Mouse (Mus musculus) gastrocnemius, postnatal 10 days (tissue): ENCODE data around the gene Eefsec. TPM values are rescaled to one million over a fixed set of nuclear protein-coding genes. Genes with fewer than 3 reads are reported as not detected.

ENCODE experiments used
- DNase-seq: peaks from one replicate; pipeline ENCODE4 v3.0.0; 2021; ENCODE audit warnings: mixed read lengths
- total RNA-seq, 2 experiments: library from RNA; stranded (reverse); gene quantifications; 2 replicates each; pipeline ENCODE4 v1.2.3; 2021

The Eefsec gene
- total RNA-seq, 2 experiments from 2014 or later, result 9.3 to 10.9 TPM

DNA sequence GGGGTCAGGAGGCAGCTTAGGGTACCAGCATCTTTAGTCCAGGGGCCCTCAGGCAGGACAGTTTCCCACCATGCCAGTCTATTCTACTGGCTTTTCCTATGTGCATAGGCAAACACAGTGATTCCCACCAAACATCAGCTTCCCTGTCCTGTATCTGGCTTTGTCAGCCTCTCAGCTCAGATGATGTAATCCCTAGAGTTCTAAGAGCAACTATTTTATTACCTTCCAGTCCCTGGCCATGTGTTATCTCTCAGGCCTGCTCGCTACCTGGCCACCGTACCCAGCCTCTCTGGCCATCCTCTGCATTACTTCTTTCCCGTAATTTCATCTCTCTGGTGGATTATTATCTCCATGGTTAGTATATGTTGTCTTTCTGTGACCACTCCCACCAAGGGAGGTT is 185.7 kb downstream of the Eefsec start:
- no peak for DNase-seq

DNA sequence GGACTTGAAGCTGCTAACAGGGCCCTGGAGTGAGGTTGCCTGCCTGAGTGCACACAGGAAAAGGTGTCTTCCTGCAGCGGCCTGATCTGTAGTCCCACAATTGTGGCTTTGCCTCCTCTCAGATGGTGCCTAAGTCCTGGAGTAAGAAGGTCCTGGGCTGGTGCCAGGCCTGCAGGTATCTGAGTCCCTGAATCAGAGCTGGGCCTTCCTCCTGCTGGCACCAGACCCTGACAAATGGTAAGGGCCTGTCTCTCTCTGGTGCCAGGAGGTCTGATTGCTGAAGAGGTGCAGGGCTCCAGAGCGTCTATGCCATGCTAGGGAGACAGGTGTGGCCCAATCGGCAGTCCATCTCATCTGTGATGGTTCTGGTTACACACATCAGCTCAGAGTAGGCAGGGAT is 186.7 kb downstream of the Eefsec start:
- no peak for DNase-seq

DNA sequence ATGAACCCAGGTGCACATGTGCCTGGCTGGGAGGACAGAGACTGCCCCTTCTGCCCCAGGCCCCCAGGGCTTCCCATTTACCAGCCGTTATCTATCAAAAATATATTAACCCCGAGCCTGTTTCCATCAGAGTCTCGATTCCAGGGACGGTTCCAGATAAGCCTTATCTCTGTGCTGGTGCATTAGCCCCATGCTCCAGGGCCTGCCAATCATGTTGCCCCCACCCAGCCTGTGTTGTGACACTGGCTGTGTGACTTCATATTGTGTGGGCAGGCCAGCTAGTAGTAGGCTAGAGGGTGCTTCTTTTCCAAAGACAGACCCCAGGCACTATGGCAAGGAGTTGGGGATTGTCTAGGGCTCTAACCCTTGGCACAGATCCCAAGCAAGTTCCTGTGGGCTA is 190.9 kb downstream of the Eefsec start:
- DNase-seq, result no peak

DNA sequence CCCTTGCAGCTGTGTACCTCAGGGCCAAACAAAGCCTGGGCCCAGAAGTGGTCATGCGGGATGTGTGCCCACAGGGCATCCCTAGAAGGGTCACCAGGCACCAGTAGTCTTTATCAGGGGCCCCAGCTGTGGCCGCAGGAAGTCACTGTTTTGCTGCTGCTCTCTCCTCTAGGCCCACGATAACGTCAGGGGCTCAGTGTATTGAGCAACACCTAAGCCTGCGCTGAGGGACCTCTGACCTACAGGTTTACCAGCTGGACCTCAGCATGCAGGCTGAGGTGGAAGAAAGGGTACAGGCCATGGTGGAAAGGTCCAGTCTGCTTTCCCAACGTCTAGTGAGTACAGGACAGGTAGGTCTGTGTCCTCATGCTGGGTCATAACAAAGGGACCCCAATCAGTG is 192.3 kb downstream of the Eefsec start:
- no peak for DNase-seq

DNA sequence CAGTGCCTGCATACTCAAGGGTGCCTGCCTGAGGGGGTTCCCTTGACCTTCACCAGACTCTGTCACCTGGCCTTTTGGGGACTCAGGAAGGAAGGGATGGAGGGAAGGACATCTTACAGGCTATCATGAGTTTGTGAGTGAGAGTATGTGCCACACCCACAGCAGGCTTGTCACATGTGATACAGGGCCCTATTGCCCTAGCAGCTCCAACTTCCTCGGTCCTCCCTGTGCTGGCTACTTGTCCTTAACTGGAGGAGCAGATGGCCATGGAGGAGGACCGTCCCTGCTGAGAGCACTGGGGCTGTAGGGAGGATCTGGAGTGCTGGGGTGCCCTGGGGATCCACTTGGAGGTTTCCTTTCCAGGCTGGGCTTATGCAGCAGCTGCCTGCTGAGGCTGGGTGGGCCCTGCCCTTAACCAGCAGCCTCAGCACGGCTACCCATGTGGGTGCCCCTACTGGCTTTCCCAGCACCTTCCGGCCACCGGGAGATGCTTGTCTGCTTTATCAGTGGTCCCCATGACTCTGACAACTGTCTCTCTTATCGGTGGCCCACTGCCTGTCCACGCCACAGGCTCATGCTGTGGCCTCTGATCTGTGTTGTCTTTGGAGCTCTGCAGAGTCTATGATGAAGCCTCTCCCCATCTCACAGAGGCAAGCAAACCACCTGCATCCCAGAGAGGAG is 194.4 kb downstream of the Eefsec start:
- no peak for DNase-seq

DNA sequence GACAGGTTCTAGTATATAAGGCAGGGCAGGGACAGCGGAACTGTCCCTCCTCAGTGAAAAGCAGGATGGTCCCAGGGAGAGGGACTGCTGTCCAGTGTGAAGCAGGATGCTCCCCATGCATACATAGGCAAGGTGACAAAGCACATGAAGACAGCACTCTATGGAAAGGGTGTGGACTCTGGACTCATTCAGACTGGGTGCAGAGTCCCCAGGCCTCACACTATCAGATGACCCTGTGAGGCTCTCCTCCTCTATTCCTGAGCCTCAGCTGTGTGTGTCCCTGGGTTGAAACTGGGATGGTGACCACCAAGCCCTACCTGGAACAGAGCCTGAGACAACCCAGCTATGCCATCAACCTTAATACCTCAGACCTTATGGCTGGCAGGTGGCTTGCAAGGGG is 194.9 kb downstream of the Eefsec start:
- DNase-seq, result no peak

DNA sequence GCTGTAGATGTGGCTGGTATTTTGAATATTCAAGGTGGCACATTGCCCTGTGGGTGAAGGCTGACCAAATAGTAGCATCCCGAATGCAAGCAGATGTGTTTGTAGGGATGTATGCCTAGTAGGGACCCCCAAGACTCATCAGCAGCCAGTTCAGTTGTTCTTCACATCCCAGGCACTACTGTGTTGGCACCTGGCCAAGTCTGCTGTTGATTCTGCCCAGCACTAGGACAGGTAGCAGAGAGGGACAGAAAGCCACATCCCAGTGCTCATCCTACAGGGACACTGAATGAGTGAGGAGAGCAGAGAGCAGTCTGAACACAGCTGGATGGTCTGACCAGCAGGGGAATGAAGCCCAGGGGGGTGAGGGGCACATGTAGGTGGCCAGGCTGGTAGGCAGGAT is 197.1 kb downstream of the Eefsec start:
- DNase-seq, result no peak

DNA sequence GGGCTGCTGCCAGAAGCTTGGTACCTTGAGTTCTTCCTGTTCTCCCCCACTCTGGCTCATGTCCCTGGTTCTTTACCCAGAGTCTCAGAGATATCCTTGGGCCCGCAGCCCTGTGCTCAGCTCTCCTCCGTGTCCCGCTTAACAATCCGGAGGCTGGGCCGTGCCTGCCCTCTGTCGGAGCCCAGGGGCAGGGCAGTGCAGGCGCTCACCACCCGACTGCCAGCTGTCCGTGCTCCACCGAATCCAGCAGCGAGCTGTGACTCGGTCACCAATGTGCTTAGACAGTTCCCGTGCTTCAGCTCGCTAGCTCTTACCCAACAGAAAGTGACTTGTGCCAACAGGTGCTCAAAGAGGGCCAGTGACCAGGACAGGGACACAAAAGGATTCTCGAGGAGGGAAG is 203.7 kb downstream of the Eefsec start:
- DNase-seq, result peak; percentile 65

DNA sequence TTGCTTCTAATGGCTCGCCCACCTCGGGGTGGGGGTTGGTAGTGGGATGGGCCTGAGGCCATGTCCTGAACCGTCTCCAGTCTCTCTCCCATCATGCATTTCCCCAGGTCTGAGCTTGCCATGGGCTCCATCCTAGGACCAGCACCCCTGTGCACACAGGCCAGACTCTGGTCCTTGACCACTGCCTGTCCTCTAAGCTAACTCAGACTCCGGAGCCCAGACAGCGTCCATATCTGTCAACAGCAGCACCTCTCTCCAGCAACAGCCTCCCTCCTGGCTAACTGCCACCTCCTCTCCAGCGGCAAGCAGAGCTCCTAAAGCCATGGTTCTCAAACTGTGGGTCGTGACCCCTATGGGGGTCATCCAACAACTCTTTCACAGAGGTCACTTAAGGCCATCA is 209.8 kb downstream of the Eefsec start:
- no peak for DNase-seq

DNA sequence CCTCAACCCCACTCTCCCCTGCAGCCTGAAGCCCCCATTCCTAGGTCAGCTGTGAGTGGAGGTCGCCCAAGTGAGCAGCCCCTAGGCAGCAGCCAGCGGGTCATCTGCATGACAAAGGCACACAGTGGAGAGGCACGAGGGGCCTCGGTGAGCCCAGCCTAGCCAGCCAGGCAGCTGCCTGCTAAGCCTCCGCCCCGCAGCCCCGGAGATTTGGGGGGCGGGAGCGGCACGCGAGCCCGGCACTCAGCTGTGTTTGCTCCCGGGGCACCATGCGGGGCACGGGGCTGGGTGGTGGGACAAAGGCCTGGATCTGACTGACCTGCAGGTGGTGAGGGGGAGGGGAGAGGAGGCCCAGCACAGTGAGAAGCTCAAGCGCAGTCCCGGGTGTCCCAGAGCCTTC is 210.4 kb downstream of the Eefsec start:
- DNase-seq, result no peak

DNA sequence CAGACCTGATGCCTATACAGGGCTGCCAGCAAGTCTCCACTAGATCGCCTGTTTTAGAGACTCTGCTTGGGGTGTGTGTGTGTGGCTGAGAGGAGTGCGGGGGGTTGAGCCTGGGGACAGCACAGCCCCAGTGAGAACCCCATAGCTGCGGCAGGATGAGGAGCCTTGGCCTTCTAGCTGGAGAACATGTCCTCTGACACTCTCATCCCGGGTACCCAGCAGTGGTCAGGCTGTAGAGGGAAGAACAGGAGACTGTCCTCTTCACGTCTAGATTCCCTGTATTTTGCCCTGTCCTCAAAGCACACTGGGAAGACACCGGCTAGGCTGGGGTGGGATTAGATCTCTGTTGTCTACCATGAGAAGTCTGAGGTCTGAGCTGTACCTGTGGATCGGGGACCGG is 210.9 kb downstream of the Eefsec start:
- no peak for DNase-seq

DNA sequence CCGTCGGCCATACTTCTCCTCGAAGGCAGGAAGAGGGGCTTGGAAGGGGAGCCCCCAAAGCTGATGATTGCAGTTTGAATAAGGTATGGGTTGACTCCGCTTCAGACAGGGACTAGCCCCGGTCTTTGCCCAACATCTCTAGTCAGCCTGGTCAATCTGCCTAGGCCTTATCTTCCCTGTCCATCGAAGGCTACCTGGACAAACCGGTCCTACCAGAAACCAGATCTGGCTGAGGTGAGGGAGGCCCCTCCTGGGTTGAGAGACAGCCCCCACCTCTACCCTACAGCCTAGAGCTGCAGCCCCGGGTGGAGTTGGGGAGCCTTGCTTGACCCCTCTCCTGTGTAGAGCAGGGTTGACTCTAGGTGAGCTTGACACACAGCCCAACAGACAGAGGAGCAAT is 212.3 kb downstream of the Eefsec start:
- no peak for DNase-seq

DNA sequence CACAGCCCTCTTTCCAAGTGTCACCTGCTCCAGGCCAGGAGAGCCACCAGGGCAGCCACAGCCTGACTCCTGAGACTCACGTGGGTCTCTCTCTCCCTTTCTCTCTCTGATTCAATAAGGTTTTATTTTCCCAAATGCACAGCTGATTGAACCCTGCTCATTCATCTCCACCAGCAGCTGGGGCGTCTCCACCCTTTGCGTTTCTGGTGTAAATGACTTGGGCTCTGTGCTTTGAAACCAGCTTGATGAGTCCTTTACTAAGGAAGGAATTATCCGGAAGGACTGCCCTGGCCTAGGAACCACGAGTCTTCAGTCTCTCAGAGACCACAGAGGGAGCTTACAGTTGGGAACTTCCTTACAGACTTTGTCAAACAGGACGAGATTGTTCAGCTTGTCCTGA is 214.1 kb downstream of the Eefsec start:
- DNase-seq, result no peak

DNA sequence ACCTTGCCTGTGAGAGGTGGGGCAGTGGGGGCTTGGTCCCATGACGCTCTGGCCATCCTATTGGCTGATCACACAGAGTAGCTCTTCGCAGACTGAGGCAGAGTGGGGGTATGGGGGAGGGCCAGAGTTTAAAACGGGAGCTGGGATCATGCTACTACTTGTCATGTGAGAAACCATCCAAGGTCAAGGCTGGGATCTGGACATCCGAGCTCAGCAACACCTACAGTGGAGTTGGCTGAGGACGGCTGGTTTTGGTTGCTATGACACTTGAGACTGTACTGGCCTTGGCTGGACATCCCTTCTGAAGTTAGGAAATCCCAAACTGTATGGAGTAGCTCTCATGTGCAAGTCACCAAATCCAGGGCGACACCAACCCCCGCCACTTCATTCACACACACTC is 214.5 kb downstream of the Eefsec start:
- DNase-seq, result no peak

DNA sequence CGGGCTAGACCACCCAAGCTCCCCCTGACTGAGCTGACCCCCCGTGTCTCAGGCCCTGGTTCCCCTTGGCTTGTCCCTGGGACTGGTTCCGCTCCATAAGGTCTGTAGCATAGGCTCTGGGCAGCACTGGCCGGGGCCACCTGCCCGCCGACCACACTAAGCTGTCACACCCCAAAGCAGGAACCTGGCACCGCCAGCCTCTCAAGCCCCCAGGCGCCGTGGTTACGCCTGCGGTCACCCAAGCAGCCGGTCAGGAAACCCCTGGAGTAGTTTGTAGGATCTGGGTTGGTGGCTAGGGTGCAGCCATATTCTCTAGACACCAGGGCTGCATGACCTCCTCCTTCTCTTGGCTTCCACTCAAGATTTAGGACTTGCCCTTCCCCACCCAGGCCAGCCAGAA is 217.1 kb downstream of the Eefsec start:
- DNase-seq, result no peak

DNA sequence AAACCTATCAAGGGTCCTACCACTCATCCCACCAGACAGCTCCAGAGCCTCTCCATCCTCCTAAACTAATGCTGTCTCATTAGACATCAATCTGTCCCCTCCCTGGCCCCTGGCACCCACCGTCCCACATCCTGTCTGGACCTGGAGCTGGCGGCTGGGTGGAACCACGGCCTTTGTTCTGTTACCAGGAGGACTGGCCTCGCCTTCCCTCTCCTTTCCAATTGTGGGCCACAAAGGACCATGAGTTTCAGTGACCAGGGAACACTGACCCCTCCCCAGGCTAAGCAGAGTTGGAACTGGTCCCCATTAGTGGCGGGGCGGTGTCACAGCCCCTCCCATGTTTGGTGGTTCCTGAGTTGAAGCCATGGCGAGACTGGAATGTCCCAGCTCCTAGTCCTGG is 218.8 kb downstream of the Eefsec start:
- no peak for DNase-seq

DNA sequence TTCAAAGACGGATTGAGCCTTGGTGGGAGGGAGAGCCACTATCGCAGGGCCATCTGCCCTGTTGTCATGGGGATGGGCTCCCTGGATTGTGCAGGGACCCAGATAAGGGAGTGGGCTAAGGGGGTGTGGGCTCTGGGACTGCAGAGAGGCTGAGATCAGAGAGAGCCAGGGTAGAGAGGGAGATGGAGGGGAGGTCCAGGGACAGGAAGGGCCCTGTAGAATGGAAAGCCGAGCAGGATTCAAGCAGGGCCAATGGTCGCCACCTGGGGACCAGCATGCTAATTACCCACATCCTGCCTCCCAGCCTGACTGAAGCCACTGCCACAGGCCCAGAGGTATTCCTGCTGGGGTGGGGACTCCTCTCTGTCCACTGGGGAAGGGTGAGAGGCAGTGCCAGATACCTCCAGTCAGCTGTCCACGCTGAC is 219.8 kb downstream of the Eefsec start:
- DNase-seq, result no peak

DNA sequence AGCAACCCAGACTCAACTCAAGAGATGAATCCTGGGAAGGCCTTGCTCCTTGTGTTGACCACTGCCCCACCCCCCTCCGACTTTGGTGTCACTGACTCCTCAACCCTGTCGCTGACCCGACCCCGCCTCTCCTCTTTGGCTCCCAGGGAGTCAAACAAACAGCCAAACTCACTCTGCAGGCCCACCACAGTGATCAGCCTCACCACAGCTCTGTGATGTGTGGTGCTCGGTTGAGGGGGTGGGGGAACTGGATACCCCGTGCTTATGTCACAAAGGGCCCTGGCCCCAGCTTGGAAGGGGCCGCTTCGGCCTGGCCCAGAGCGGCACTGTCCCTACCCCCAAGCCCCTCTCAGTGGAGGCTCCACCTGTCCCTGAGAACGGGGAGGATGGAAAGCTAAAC is 224.4 kb downstream of the Eefsec start, which contains the start of gene Dnajb8:
Dnajb8 (plus strand) TSS at position 301 of the 400 bp plus-strand sequence.
- no peak for DNase-seq

DNA sequence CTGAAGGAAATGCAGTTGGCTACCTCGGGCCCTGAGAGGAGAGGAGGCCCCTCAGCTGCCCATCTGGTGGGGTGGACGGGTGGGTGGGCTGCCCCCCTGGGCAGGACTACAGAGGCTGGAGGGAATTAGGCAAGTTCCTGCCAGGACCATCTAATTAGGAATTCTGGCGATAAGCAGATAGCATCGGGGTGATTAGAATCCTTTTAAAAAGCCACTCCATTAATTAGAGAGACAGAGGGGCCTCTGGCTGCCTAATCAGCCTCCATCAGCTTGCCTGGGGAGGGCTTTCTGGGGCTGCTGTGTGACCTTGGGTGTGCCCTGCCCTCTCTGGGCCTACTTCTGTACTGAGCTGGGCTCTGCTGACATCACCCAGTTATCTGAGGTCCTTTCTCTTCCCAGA is 227.2 kb downstream of the Eefsec start:
- DNase-seq, result no peak

DNA sequence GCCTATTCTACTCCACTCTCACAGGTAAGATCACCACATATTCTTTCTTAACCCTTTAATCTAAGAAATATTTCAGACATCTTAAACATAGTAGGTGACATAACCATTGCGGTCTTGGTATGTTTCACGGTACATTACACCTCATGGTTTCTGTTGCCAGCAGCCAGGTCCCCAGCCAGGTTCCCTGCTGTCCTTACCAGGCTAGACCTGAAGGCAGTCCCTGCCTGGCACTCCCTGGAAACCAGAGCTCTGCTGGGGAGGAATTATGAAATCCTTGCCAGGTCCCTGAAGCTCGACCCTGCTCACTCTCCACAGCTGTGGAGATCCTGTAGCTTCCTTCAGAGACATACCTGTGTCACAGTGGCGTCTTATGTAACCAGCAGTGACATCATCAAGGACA is 230.1 kb downstream of the Eefsec start:
- DNase-seq, result no peak

DNA sequence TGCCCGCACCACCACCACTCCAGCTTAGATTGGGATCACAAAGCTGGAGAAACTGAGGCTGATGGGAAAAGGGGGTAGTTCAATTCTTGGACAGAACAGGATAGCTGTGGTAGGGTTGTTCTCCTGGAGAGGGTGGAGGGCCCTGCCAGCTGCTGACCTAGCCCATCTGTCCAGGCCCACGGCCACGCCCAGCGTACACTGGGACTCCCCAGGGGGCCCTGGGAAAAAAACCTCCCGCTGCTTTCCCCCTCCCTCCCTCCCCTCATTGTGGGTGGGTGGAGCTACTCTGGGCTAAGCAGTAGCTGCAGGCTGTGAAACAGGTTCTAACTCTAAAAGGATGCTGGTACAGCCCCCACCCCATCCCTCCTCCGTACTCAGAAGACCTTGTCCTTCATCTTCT is 230.5 kb downstream of the Eefsec start:
- no peak for DNase-seq

DNA sequence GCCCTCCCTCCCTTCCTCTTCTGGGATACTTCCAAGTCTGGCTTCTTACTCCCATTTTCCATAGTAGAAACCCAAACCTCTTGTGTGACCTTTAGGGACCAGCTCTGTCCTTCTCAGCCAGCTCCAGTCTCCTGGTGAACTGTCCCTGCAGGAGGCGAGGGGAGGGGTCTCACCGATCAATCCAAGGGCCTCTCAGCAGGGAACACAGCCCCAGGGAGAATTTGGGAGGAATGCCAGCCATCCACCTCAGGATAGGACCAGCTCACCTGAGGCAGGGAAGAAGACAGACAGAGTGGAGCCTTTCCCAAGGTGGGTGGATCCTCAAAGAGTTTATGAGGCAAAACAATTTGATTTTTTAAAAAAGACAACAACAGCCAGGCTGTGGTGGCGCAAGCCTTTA is 236.2 kb downstream of the Eefsec start:
- no peak for DNase-seq

DNA sequence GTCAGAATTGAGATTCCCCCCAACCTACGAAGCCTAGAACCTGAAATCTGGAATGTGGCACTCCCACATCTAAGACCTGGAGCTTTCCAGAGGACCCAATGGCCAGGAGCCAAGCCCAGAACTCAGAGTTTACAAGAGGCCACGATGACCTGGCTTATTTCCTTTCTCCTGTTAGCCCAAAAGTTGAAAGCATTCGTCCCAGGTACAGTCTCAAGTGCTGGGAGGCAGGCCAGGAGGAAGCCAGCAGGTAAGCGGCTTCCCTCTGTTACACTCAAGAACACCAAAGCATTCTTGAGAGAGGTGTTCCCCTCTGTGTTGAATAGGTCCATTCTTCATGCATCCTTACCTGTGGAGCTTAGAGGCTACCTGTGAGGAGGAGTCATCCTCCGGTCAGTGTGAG is 236.9 kb downstream of the Eefsec start:
- no peak for DNase-seq

DNA sequence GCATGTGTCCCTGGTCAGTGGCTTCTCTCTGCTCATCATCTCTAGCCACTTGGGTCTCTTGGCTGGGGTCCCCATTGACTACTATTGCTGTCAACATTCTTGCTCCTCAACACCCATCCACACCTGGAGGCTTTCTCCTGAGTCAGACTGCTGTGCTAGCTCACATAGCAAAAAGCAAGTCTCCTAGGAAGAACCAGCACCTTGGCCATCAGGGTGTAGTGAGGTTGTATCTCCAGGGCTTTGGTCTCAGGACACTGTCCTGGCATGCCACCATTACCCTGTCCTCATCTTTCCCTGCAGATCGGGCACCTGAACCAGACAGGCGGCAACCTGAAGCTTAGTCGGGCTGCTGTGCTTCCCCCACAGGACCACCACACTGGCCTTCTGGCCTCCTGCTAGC is 238.0 kb downstream of the Eefsec start:
- no peak for DNase-seq
